15 mouse cellular contexts compared by ENCODE assay signal in genomic region chr16:79336016-79336415, GRCm38 (mm10).
"Had no signal": no experiment of that assay in that cellular context is flagged by ENCODE, and none has a peak within 500 bp of the region (broad histone marks: within the 10 kb centered on the region; RNA-seq: fewer than 3 reads in every experiment).

No protein-coding gene starts in this region.

- H3K9me3 ChIP-seq: neural tube, embryonic 15.5 days; stomach, embryonic 15.5 days had no signal

- H3K4me1 ChIP-seq: neural tube, embryonic 15.5 days; stomach, embryonic 15.5 days had no signal

- H3K9ac ChIP-seq: neural tube, embryonic 15.5 days; stomach, embryonic 15.5 days had no signal

- DNase-seq: retina, postnatal 1 day; right cerebral cortex, adult 18-20 months; right cerebral cortex, postnatal 14 days; right cerebral cortex, postnatal 25 days; right cerebral cortex, postnatal 4 days; spleen, adult 18-20 months; thymus, adult 18-20 months; thymus, adult 2 months; thymus, postnatal 14 days; thymus, postnatal 25 days; thymus, postnatal 36 days; thymus, postnatal 4 days had no signal

- H3K4me3 ChIP-seq: neural tube, embryonic 15.5 days; stomach, embryonic 15.5 days had no signal

- H3K27me3 ChIP-seq: neural tube, embryonic 15.5 days; stomach, embryonic 15.5 days had no signal

- H3K36me3 ChIP-seq: neural tube, embryonic 15.5 days; stomach, embryonic 15.5 days had no signal

- H3K4me2 ChIP-seq: neural tube, embryonic 15.5 days; stomach, embryonic 15.5 days had no signal

- H3K27ac ChIP-seq: neural tube, embryonic 15.5 days; stomach, embryonic 15.5 days; stomach, postnatal 0 days had no signal
